Mouse (Mus musculus) T-helper 17 cell (primary cell): ENCODE data around the gene Nyap1.

Experiments
- in situ Hi-C, 2 experiments: fragments of 300-600 bp; cut with MboI, MseI; formaldehyde crosslinking; loops; 1 replicate in 1 of 2; 2 replicates in 1 of 2; pipeline ENCODE4 v1.15.1; 2025; ENCODE audit warnings: high pct_unique_total_duplicates in 2 of 2

The Nyap1 gene

DNA sequence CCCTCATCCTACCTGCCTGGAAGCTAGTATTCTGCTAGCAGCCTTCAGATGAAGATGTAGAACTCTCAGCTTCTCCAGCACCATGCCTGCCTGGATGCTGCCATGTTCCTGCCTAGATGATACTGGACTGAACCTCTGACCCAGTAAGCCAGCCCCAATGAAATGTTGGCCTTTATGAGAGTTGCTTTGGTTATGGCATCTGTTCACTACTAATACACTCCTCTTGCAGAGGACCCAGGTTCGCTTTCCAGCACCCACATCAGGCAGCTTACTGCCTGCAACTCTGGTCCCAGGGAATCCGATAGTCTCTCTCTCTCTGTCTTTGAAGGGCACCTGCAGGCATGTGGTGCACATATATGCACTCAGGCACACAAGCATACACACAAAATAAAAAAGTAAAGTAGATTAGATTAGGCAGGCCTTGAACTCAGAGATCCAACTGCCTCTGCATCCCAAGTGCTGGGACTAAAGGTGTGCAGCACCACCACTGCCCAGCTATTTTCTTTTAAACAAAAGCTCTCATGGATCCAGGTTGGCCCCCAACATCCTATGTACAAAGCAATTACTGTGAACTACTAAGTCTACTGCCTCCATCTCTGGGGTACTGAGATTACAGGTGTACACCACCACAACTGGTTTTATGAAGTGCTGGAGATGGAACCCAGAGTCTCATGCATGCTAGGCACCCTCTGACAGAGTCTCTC lies 34.3 kb upstream of the Nyap1 start:
- in situ Hi-C loops = loop anchor here (5.0 to 25.0 kb wide), 3 partner anchors 248 to 1813 kb away; partner anchors contain the start of genes Get4 (in 1 of the 2) and Ssc4d (in 1 of the 2)

DNA sequence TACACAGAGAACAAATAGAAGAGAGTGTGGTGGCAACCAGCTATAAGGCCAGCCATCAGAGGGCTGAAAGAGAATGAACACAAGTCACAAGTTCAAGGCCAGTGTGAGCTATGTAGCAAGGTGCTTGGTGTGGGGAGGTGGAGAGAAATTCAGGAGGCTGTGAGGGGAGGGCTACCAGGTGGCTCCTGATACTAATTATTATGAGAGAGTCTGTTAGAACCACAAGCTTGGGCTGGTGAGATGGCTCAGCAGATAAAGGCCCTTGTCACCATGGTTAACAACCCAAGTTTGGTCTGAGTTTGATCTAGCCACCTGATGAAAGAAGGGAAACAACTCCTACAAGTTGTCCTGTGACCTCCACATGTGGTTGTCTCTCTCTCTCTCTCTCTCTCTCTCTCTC lies 31.3 kb upstream of the Nyap1 start:
- in situ Hi-C loops = loop anchor here in 1 of 2 experiments (25.0 kb wide), 1 partner anchor 435 kb away; the partner anchor contains the start of gene Slc12a9

DNA sequence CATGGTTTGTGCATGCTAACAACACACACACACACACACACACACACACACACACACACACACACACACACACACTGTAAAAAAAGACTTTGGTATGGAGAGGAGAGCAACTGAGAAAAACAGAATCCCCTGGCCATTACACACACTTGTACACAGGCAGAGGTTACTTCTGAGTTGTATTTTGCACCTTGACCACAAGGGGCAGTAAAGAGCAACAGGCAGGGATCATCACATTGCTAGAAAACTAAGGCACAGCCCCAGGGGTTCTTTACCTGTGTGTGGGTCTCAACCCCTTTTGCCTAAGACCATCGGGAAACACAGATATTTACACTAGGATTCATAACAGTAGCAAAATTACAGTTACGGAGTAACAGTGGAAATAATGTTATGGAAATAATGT lies 29.3 kb upstream of the Nyap1 start:
- in situ Hi-C loops = loop anchor here in 1 of 2 experiments (25.0 kb wide), 1 partner anchor 433 kb away; the partner anchor contains the start of gene Slc12a9

DNA sequence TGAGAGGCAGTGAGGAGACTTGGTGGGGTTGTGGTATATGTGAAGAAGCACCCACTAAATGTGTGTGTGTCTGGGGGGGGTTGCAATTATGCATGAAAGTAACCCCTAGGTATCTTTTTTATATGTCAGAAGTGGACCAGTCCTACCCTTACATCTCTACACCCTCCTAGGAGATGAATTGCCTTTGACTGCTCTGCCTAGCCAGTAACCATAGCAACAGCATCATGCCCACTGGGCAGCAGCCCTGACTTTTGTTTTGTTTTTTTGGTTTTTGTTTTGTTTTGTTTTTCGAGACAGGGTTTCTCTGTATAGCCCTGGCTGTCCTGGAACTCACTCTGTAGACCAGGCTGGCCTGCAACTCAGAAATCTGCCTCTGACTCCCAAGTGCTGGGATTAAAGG lies 27.1 kb upstream of the Nyap1 start:
- in situ Hi-C loops = loop anchor here in 1 of 2 experiments (10.0 to 25.0 kb wide), 2 partner anchors 244 to 431 kb away; partner anchors contain the start of gene Slc12a9

DNA sequence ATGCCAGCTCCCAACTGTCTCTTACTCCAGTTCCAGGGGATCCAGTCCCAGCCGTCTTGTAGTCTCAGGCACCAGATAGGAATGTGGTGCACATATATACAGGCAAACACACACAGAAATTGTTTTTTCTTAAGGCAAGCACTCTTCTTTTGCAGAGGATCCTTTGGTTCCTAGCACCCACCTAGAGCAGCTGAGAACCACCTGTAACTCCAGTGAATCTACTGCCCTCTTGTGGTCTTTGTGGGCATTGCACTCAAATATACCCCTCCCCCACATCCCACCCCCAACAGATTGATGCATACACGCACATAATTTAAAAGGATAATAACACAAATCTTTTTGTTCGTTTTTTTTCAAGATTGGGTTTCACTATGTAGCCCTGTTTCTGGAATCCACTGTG lies 24.9 kb upstream of the Nyap1 start:
- in situ Hi-C loops = loop anchor here in 1 of 2 experiments (10.0 to 25.0 kb wide), 2 partner anchors 241 to 429 kb away; partner anchors contain the start of gene Slc12a9

DNA sequence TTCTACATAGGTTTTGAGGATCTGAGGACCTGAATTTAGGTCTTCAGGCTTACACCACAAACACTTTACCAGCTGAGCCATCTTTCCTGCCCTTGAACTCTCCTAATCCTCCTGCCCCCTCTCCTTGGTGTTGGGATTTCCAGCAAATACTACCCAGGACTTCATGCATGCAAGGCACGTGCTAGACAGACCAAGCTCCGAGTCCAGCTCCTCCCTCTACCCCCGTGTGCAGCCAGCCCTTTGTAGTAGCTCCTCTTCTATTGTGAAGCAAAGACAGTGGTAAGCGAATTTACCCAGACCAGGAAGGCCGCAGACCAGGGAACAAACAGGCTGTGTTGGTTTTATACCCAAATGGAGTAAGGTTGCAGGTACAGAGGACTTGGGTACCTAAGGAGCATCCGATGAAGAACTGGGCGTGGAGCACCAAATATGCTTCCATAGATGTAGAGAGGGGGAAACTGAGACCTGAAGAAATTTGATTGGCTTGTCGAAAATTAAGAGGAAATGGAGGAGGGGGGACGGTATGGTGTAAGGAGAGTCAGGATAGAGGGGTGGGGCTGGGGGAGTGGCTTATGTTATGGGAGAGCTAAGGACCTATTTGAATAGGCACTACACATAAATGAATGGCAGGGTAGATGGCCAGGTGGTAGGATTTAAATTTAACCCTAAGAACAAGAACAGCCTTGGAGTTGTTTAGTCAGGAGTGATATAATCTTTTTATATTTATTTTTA lies 23.4 kb upstream of the Nyap1 start:
- in situ Hi-C loops = loop anchor here in 1 of 2 experiments (5.0 to 25.0 kb wide), 3 partner anchors 112 to 427 kb away; partner anchors contain the start of gene Slc12a9

DNA sequence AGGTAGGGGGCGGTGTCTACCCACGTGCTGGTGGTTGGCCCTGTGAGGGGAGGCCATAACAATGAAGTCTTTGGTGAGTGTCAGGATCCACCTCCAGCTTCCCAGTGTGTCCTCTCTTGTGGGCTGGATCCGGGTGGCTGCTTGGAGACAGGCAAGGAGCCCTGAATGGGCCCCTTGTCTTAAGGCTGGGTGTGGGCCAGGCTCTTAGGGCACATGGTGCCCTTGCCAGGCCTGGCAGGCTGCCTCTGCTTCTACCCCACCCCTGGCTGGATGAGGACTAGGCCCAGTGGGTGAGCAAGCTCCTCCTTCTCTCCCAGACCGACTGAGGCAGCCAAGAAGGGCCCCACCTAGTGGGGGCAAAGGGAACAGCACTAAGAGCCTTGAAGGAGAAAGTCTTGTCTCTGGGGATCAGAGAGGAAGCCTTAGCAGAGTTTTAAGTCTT lies 18.6 kb upstream of the Nyap1 start:
- in situ Hi-C loops = loop anchor here (5.0 to 25.0 kb wide), 3 partner anchors 108 to 423 kb away; partner anchors contain the start of gene Slc12a9 (in 1 of the 2)

DNA sequence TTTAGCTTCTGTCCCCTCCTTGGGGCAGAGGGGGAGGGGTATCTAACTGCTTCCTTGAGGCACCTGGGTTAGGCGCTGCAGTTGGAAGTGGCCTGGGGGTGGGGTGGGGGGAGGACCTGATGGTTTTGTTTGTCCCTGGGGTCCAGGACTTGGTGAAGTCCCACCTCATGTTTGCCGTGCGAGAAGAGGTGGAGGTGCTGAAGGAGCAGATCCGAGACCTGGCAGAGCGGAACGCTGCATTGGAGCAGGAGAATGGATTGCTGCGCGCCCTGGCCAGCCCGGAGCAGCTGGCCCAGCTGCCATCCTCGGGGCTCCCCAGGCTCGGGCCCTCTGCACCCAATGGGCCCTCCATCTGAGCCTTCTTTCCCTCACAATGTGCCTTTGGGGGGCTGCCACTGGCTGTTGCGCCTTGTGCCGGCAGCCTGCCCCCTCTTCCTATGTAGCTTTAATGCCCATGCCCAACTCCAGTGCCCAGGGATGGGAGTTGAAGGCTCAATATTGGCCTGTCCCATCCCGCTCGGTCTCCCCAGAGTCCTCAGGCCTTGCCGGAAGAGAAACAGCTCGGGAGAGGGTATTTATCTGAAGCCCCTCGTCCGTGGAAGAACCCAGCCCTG lies 17.6 kb upstream of the Nyap1 start:
- in situ Hi-C loops = loop anchor here (5.0 to 25.0 kb wide), 2 partner anchors 107 to 422 kb away; partner anchors contain the start of gene Slc12a9 (in 1 of the 2)

DNA sequence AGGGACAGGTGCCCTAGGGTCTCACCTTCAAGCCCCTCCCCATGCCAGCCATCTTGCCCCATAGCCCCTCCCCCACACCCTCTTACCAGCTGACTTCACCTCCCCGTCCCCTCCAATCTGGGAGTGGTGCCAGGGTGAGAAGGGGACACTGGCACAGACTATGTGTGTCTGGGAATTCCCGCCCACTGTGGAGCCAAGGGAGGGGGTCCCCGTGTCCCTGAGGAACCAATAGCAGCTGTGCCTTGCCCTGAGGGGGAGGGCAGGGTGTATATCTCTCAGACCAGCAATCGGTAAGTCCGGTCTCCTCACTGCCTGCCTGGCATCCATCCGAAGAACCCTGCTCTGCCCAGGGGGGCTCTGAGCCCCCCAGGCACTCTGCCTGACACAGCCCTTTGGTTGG lies 16.5 kb upstream of the Nyap1 start:
- in situ Hi-C loops = loop anchor here (5.0 to 25.0 kb wide), 2 partner anchors 106 to 421 kb away; partner anchors contain the start of gene Slc12a9 (in 1 of the 2)

DNA sequence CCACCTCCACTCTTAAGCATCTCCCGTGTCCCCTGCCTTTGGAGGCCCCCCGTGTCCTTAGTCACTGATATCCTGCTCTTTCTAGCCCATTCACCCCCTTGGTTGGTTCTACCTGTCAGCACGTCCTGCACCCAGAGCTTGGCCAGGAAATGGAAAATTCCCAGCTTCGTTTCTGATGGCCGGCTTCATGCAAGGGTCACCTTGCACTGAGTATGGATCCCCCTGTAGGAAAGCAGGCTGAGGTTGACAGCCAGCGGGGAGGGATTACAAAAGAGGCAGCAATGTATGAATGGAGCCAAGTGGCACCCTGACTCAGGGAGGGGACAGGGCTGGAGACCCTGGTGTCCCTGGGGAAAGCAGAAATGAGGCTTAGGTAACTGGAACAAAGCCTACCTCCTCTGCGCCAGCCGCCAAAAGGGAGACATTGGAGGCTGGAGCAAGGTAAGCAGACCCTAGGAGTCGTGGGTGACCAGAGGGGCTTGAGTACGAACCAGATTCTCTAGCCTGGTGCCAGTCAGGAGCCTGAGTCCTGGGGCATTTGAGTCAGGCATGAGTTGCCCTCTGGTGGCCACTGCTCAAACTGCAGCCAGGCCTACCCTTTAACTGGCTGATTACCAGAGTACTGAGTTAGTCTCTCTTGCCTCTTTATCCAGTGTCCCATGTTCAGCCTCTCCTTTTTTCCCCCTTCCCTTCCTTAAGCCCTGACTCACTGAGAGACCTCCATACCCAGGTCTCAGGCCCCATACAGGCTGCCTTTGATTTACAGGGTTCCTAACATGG lies 15.7 kb upstream of the Nyap1 start:
- in situ Hi-C loops = loop anchor here (5.0 to 25.0 kb wide), 2 partner anchors 105 to 420 kb away; partner anchors contain the start of gene Slc12a9 (in 1 of the 2)

DNA sequence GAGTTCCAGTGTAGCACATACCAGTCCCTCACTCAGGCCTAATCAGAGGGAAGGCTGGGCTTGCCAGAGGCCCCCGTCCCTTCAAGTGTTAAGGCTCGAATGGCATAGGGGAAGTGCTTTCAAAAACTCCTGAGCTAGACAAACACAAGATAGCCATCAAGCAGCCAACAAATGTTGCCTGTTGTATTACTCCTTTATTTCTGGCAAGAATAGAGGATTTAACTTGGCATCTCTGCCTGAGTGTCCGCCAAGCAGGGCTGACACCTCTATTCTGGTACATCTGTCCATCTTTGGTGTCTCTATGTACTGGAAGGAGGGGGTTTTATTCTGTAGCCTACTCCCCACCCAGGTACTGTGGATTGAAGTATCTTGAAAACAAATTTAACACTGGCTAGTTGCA lies 14.7 kb upstream of the Nyap1 start:
- in situ Hi-C loops = loop anchor here (5.0 to 25.0 kb wide), 2 partner anchors 104 to 419 kb away; partner anchors contain the start of gene Slc12a9 (in 1 of the 2)

DNA sequence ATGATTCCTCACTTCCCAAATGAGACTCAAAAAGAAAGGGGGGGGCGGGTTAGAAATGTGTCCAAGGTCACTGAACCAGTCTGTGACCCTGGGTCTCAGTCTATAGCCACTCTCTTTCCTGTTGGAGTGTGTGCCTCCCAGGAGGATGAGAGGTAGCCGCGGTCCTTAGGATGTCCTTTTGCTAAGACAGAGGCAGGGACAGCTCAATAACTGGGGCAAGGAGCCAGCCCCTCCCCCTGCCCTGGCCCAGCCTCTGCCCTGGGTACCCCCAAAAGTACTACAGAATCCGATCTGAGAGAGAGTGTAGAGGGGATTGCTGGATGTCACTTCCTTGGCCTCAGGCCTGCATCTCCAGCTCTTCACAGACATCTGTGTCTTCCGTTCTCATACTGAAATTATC lies 14.0 kb upstream of the Nyap1 start:
- in situ Hi-C loops = loop anchor here (5.0 to 25.0 kb wide), 2 partner anchors 103 to 418 kb away; partner anchors contain the start of gene Slc12a9 (in 1 of the 2)

DNA sequence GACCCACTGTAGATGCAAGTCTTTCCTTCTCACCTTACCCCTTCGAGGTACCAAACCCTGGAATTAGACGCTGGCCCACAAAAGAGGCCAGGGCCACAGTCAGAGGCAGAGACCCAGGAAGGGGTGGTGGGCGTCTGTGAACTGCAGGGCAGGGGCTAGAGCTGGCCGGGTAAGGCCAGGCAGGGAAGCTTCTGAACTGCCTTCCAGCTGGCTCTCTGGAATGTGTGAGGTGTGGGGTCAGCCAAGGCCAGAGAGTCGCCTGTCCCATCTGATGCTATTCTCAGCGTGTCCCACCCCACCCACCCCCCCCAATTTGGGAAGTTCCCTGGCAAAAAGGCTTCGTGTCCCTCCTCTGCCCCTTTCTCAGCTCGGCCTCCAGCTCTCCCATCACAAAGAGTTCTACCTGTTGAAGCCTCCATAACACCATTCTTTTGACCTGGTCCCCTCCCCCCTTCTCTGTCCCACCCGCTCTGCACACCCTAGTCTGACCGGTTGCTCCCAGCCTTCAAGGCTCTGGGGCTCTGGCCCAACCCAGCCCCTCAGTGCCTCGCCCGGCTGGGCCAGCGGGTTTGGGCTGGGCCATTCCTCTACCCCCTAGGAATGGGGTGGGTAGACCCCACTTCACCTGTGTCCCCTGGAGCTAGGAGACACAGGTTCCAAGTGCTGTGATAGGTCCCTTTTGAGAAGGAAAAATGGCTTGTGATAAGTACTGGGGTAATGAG lies 11.9 kb upstream of the Nyap1 start:
- in situ Hi-C loops = loop anchor here in 1 of 2 experiments (25.0 kb wide), 1 partner anchor 416 kb away; the partner anchor contains the start of gene Slc12a9

DNA sequence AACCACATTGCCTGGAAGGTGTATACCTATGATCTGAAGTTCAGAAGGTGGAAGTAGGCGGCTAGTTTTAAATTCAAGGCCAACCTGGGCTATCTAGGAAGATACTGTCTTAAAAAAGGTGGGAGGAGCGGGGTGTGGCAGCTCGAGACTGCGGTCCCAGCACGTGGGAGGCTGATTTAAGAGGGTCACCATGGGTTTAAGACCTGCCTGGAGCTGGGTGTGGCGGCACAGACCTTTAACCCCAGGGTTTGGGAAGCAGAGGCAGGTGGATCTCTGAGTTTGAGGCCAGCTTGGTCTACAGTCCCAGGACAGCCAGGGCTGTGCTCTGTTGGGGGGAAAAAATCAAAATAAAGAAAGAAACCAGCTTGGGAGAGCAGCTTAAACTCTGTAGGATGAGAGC lies 10.6 kb upstream of the Nyap1 start:
- in situ Hi-C loops = loop anchor here in 1 of 2 experiments (25.0 kb wide), 1 partner anchor 415 kb away; the partner anchor contains the start of gene Slc12a9

DNA sequence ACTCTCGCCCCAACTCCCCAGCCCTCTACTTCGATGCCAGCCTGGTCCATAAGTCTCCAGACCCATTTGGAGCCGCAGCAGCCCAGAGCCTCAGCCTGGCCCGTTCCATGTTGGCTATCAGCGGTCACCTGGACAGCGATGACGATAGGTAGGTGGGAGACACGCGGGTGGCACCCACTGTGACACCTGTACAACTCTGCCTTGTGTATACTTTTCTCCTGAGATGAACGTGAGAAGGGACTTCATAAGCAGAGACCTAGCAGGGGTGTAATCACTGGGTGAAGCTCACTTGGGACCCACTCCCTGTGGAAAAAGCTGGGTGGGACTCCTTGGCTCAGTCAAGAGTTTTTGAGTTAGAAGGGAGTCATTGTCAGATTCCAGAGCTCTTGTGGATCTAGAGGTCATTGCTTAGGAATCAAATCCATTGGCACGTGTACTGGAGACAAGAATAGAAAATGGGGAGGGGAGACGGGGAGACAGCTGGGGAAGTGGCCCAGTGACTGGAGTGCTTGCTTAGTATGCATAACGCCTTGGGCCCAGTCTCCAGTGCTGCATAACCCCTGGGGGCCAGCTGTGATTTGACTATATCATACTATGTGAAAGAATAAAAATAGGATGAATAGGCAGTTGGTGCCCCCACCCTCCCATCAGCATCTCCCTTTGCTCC lies 9.9 kb upstream of the Nyap1 start:
- in situ Hi-C loops = loop anchor here in 1 of 2 experiments (25.0 kb wide), 1 partner anchor 414 kb away; the partner anchor contains the start of gene Slc12a9

DNA sequence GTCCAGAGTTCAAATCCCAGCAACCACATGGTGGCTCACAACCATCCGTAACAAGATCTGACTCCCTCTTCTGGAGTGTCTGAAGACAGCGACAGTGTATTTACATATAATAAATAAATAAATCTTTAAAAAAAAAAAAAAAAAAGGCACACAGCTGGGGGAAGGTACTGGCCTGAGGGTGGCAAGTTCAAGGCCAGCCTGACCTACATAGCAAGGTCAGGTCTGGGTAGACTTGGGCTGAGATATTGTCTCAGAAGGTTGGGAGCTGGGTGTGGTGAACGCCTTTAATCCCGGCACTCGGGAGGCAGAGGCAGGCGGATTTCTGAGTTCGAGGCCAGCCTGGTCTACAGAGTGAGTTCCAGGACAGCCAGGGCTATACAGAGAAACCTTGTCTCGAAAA lies 8.8 kb upstream of the Nyap1 start:
- in situ Hi-C loops = loop anchor here in 1 of 2 experiments (25.0 kb wide), 1 partner anchor 413 kb away; the partner anchor contains the start of gene Slc12a9

DNA sequence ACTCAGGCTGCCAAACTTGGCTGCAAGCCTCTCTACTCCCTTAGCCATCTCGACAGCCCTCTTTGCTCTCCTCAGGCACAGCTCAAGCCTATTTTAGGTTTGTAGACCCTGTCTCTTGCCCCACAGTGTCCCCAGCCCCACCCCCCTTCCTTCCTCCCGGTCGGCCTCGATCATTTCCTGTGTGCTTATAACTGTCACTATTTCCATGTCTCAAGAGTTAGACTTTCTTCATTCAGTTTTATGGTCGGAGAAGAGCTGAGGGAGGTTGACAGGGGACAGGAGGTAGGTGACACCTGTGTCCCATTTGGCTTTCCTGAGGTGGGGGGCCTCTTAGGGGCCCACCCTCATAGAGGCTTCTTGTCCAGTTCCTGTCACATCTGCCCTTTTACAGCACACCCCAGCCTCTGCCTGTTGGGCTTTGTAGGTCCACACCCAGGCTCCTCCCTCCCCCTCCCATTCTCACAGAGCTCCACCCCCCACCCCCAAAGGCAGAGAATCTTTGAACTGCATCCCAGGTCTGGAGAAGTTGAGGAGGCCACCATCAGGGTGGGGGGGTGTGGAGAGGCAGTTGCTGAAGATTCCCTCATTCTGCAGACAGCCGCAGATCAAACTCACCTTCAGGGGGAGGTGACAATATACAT lies 7.9 kb upstream of the Nyap1 start:
- in situ Hi-C loops = no loop called here

DNA sequence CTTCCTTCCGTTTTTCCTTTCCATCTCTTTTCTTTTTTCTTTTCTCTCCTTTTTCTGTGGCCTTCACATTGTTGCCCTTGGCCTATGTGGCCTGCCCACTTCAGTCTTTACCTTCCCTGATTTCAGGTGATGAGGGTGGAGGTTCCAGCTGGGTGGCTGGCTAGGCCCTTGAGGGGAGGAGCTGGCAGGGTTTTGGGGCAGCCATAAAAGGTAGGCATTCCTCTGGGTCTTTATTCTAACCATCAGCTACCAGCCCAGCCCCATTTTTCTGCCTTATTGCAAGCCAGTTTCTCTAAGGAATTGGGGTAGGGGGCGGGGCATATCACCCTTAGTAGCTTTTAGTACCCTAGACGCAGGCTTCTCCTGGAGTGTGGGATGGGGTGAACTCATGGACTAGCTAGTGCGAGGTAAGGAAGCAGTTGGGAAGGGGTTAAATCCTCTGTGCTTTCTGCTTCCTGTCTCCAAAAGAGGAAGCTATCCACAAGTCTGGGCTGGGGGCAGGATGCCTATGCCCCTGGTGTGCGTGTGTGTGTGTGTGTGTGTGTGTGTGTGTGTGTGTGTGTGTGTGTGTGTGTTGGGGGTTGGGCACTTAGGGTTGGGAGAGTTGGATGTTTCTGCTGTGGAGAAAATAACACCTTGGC lies 6.8 kb upstream of the Nyap1 start:
- in situ Hi-C loops = no loop called here
